Mouse (Mus musculus) activated CD4-positive, CD25-positive, alpha-beta regulatory T cell (primary cell): ENCODE data around the gene Btnl10. TPM values are rescaled to one million over a fixed set of nuclear protein-coding genes. Genes with fewer than 3 reads are reported as not detected.

Source experiments
- polyA plus RNA-seq, 2 experiments: library from polyadenylated mRNA; unstranded; fragments of 100-300 nt; shearing (Covaris generic); gene quantifications; one replicate each; pipeline ENCODE4 v1.2.1; 2017

Gene Btnl10
- under 1 TPM; 0.14 to 0.20 TPM for polyA plus RNA-seq

GRCm38 (mm10) chr11:58917745-58918366, at the start of gene Btnl10:
Gene Btnl10 (plus strand): TSS chr11:58917908.

DNA sequence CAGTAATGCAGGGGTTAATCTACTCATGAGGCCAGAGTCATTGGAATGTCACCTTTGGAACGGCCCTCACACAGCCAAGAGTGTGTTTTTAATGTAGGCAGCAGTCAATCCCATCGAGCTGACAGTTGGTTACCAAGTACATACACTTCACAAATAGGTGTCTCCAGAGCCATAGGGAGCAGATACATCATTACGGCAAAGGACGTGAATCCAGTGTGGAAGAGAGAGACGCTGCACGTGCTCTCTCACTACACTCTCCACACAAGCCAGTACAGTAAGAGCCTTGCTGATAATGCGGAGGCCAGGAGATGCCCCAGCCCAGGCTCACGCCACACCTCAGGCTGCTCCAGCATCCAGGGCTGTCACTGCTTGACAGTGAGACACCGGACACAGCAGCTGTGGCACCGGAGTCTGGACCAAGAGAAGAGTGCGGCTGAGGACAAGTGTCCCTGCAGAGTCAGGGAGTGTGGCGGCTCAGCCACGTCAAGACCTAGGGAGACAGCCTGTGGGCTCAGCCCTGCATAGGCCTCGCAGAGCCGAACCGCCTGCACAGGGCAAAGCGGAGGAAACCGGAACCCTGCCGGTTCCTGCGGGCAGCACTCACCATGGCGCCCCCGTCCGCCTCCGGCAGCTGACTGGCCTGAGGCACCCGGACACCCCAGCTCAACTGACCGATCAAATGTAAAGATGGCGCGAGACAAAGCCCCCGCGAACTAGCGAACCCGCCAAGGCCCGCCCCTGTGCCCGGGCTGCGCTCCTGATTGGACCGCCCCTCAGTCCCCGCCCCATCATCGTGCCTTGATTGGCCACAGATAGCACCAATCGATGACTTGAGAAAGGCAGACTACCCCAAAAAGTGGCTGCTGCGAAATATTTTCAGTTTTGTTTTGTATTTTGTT, 13.9 kb upstream of the Btnl10 start, which contains the start of gene Zfp39:
Gene Zfp39 (minus strand): TSS at position 715 of the 899 bp plus-strand sequence.

GRCm38 (mm10) chr11:58938322-58939087, 20.8 kb downstream of the Btnl10 start, which contains the start of gene Rnf187:
Gene Rnf187 (minus strand): TSS chr11:58938916.

DNA sequence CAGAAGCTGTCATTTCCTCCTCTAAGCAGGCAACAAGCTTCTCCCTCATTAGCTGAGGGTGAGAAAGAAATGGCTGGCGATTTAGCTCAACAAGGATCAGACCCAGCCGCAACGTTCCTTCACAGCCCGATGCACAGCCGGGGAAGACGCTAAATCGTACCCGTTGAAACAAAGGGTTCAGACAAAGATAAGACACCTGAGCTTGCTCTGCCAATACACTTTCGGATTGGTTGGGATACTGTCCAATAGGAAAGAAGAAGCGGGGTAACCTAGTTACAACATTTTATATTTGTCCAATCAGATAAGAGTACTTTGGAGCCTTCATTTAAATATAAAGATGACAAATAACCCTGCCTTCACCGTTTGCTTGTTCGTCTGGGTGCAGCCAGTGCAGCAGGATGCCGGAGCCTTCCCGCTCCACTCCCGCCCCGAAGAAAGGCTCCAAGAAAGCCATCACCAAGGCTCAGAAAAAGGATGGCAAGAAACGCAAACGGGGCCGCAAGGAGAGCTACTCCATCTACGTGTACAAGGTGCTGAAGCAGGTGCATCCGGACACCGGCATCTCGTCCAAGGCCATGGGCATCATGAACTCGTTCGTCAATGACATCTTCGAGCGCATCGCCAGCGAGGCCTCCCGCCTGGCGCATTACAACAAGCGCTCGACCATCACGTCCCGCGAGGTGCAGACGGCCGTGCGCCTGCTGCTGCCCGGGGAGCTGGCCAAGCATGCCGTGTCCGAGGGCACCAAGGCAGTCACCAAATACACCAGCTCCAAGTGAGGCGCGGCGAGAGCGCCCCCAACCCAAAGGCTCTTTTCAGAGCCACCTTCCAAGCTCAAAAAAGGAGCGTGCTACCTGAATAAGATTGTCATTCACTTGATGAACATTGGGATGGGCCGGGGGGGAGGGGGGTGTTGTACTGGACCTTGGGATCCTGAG, 31.1 kb downstream of the Btnl10 start, which contains the start of gene Hist3h2ba:
Gene Hist3h2ba (plus strand): TSS at position 379 of the 938 bp plus-strand sequence.

DNA sequence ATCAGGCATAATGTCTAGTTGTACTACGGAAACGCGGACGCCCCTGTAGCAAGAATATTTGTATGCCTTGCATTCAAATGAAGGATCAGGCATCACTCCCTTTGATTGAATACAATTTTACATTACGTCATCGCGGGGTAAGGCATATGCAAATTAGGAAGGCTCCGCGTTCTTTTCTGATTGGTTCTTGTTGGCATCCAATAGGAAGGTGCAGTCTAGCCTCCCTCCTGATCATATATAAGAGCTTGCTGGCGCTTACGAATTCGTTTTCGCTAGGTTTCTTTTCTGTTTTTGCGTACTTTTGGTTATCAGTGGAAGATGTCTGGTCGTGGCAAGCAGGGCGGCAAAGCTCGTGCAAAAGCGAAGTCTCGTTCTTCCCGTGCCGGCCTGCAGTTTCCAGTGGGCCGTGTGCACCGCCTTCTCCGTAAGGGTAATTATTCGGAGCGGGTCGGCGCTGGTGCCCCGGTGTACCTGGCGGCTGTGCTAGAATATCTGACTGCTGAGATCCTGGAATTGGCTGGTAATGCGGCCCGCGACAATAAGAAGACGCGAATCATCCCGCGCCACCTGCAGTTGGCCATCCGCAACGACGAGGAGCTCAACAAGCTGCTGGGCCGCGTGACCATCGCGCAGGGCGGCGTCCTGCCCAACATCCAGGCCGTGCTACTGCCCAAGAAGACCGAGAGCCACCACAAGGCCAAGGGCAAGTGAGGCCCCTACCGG, 36.9 kb downstream of the Btnl10 start, which contains the start of the genes Hist3h2a and Trim17:
Gene Hist3h2a (plus strand): TSS at position 266 of the 723 bp plus-strand sequence.
Gene Trim17 (plus strand): TSS at position 266 of the 723 bp plus-strand sequence.

Other genes with a start within 250 kb of the Btnl10 start
- gene Olfr320, start 236.8 kb upstream of the Btnl10 start, polyA plus RNA-seq = not detected
- gene Olfr319, start 218.7 kb upstream of the Btnl10 start, polyA plus RNA-seq = not detected
- under 1 TPM; 0.05 to 0.11 TPM for gene Olfr318, start 193.9 kb upstream of the Btnl10 start, polyA plus RNA-seq
- not detected for gene Olfr317, start 178.7 kb upstream of the Btnl10 start, polyA plus RNA-seq
- gene Olfr316, start 165.2 kb upstream of the Btnl10 start, polyA plus RNA-seq = not detected
- gene Olfr315, start 144.7 kb upstream of the Btnl10 start, polyA plus RNA-seq = under 1 TPM in 1 of 2 experiments, not detected in 1; 0.11 TPM
- gene Olfr314, start 135.0 kb upstream of the Btnl10 start, polyA plus RNA-seq = under 1 TPM in 1 of 2 experiments, not detected in 1; 0.20 TPM
- gene Fam183b, start 115.9 kb upstream of the Btnl10 start, polyA plus RNA-seq = not detected
- not detected for gene Olfr313, start 102.9 kb upstream of the Btnl10 start, polyA plus RNA-seq
- gene Olfr312, start 88.7 kb upstream of the Btnl10 start, polyA plus RNA-seq = under 1 TPM in 1 of 2 experiments, not detected in 1; 0.29 TPM
- gene Olfr311, start 78.7 kb upstream of the Btnl10 start, polyA plus RNA-seq = not detected
- 10 to 100 TPM in 1 of 2 experiments, 1 to 10 TPM in 1; 5.4 to 11.4 TPM for gene Gm12258, start 70.8 kb upstream of the Btnl10 start, polyA plus RNA-seq
- gene 2810021J22Rik, start 50.7 kb upstream of the Btnl10 start, polyA plus RNA-seq = 1 to 10 TPM; 5.6 to 7.0 TPM
- 10 to 100 TPM in 1 of 2 experiments, 1 to 10 TPM in 1; 8.3 to 11.4 TPM for gene Zfp39, start 13.7 kb upstream of the Btnl10 start, polyA plus RNA-seq
- 100 to 1,000 TPM; 243 to 248 TPM for gene Rnf187, start 21.0 kb downstream of the Btnl10 start, polyA plus RNA-seq
- 10 to 100 TPM; 14.4 to 22.3 TPM for gene Hist3h2ba, start 31.0 kb downstream of the Btnl10 start, polyA plus RNA-seq
- 10 to 100 TPM in 1 of 2 experiments, 1 to 10 TPM in 1; 8.1 to 13.0 TPM for gene Hist3h2a, start 36.8 kb downstream of the Btnl10 start, polyA plus RNA-seq
- gene Trim17, start 36.8 kb downstream of the Btnl10 start, polyA plus RNA-seq = under 1 TPM; 0.06 to 0.60 TPM
- gene Trim11, start 60.2 kb downstream of the Btnl10 start, polyA plus RNA-seq = 10 to 100 TPM; 38.4 to 42.4 TPM
- under 1 TPM; 0.01 to 0.08 TPM for gene Obscn, start 218.5 kb downstream of the Btnl10 start, polyA plus RNA-seq
- 1 to 10 TPM; 8.4 to 9.3 TPM for gene Iba57, start 245.8 kb downstream of the Btnl10 start, polyA plus RNA-seq